ENCODE assay signal across 8 mouse cellular contexts in genomic region chr14:54892200-54892599, GRCm38 (mm10). TPM values are rescaled to one million over a fixed set of nuclear protein-coding genes. Genes with fewer than 3 reads are reported as not detected.
DNase-seq lines count a peak whose midpoint lies in the region; ATAC-seq and TF ChIP-seq lines count a peak whose summit lies in the region.

Gene Pabpn1 (plus strand): TSS chr14:54892500.

- no peaks in the 10 kb centered on the region for H3K27me3 ChIP-seq in embryonic facial prominence, embryonic 11.5 days (ENCODE audit: control insufficient read depth, insufficient read depth, low read length)
- no peaks in the 10 kb centered on the region for H3K27me3 ChIP-seq in heart, embryonic 13.5 days (replicated peaks)
- H3K27me3 ChIP-seq in myocyte (ENCODE audit: control insufficient read depth, insufficient read depth, insufficient read length): no peaks in the 10 kb centered on the region

- TF ChIP-seq POLR2A in lung, adult 2 months (IDR thresholded peaks at IDR 0.05; ENCODE audit: borderline replicate concordance, extremely low read depth, low read depth, low read length): no peak
- TF ChIP-seq POLR2A in myocyte (IDR thresholded peaks at IDR 0.05; ENCODE audit: insufficient read length, low read depth): no peak

- no peaks in the 10 kb centered on the region for H3K9me3 ChIP-seq in embryonic facial prominence, embryonic 11.5 days (replicated peaks; ENCODE audit: control insufficient read depth, low read length)
- H3K9me3 ChIP-seq in heart, embryonic 13.5 days: no peaks in the 10 kb centered on the region

- 84% methylated on average over 3 of the region's 3 CpGs for WGBS in lung, adult 2 months
- 92% methylated on average over 3 of the region's 3 CpGs for WGBS in embryonic facial prominence, embryonic 11.5 days
- 94% methylated on average over 3 of the region's 3 CpGs for WGBS in heart, embryonic 13.5 days

- peak within 1 kb of the TSS; percentile 39 for H3K4me2 ChIP-seq in embryonic facial prominence, embryonic 11.5 days (ENCODE audit: low read depth, low read length)
- H3K4me2 ChIP-seq in heart, embryonic 13.5 days: peak within 1 kb of the TSS; percentile 68
- H3K4me2 ChIP-seq in myocyte (ENCODE audit: low read depth): peak within 1 kb of the TSS; percentile 66

- TF ChIP-seq CTCF in lung, adult 2 months (IDR thresholded peaks at IDR 0.05; ENCODE audit: insufficient read depth, low read length): no peak

- peak within 1 kb of the TSS; percentile 87 for H3K4me3 ChIP-seq in lung, adult 2 months (replicated peaks; ENCODE audit: extremely low read depth, low read depth, low read length)
- peak within 1 kb of the TSS; percentile 36 for H3K4me3 ChIP-seq in embryonic facial prominence, embryonic 11.5 days (ENCODE audit: low read depth, low read length)
- peak within 1 kb of the TSS; percentile 94 for H3K4me3 ChIP-seq in heart, embryonic 13.5 days
- peak within 1 kb of the TSS; percentile 86 for H3K4me3 ChIP-seq in myocyte

- peaks cover 5% of the 10 kb centered on the region for H3K36me3 ChIP-seq in embryonic facial prominence, embryonic 11.5 days (replicated peaks; ENCODE audit: control insufficient read depth, insufficient read depth, low read depth, low read length)
- H3K36me3 ChIP-seq in heart, embryonic 13.5 days: peaks cover 23% of the 10 kb centered on the region
- H3K36me3 ChIP-seq in myocyte (ENCODE audit: control insufficient read depth, insufficient read depth): peaks cover 11% of the 10 kb centered on the region

- peak within 1 kb of the TSS; percentile 41; the same call in 1 of the 2 replicates for H3K27ac ChIP-seq in embryonic facial prominence, embryonic 11.5 days (replicated peaks; ENCODE audit: low read depth, low read length)
- peak within 1 kb of the TSS; percentile 87 for H3K27ac ChIP-seq in heart, embryonic 13.5 days (replicated peaks)

- peaks cover 26% of the 10 kb centered on the region for H3K79me2 ChIP-seq in myocyte (ENCODE audit: control insufficient read depth, insufficient read depth)

- ATAC-seq in embryonic facial prominence, embryonic 11.5 days (replicated peaks; ENCODE audit: insufficient number of reproducible peaks, low FRiP score, low TSS enrichment, low read depth): no peak
- no peak for ATAC-seq in heart, embryonic 13.5 days (ENCODE audit: extremely low read depth, insufficient number of reproducible peaks, low FRiP score, low TSS enrichment)

- peaks cover 5% of the 10 kb centered on the region for H3K4me1 ChIP-seq in lung, adult 2 months (ENCODE audit: control insufficient read depth, insufficient read depth, low read length)
- no peaks in the 10 kb centered on the region for H3K4me1 ChIP-seq in embryonic facial prominence, embryonic 11.5 days (ENCODE audit: control insufficient read depth, insufficient read depth, low read length)
- peaks cover 30% of the 10 kb centered on the region for H3K4me1 ChIP-seq in heart, embryonic 13.5 days

- peak within 1 kb of the TSS; percentile 25; the same call in 1 of the 2 replicates for H3K9ac ChIP-seq in embryonic facial prominence, embryonic 11.5 days (replicated peaks; ENCODE audit: low read length)
- H3K9ac ChIP-seq in heart, embryonic 13.5 days: peak within 1 kb of the TSS; percentile 76

- no peak for DNase-seq in lung, adult 2 months
- no peak for DNase-seq in lung, postnatal 10 days
- no peak for DNase-seq in embryonic facial prominence, embryonic 11.5 days (ENCODE audit: low spot score)
- no peak for DNase-seq in left cerebral cortex, postnatal 14 days (ENCODE audit: low spot score in 2 of 2)
- DNase-seq in cerebellum, postnatal 25 days: no peak
- DNase-seq in frontal cortex, postnatal 36 days (ENCODE audit: low spot score in 2 of 2): no peak

- no peak within 1 kb of the TSS for H3ac ChIP-seq in myocyte (ENCODE audit: control insufficient read depth, insufficient read length)

- intact Hi-C loops in left cerebral cortex, postnatal 14 days (cut with DNase I): no loop called here

TF ChIP-seq in myocyte, 11 proteins besides CTCF, POLR2A, EP300 and RAD21:
- TF ChIP-seq MYOD1 (IDR thresholded peaks at IDR 0.05; ENCODE audit: control insufficient read depth in 1 of 3, insufficient read length in 2 of 3, low read depth in 2 of 3): no peak
- no peak for TF ChIP-seq USF1 (IDR thresholded peaks at IDR 0.05; ENCODE audit: low read depth)
- no peak for TF ChIP-seq MYOG (IDR thresholded peaks at IDR 0.05; ENCODE audit: control insufficient read depth in 1 of 3, insufficient read depth in 1 of 3, insufficient read length in 2 of 3, low read depth in 2 of 3)
- no peak for TF ChIP-seq TCF12 (IDR thresholded peaks at IDR 0.05; ENCODE audit: insufficient read depth, poor library complexity, severe bottlenecking)
- TF ChIP-seq REST (IDR thresholded peaks at IDR 0.05; ENCODE audit: insufficient read depth, insufficient read length): no peak
- no peak for TF ChIP-seq SRF (IDR thresholded peaks at IDR 0.05; ENCODE audit: control insufficient read depth, insufficient read length, low read depth)
- no peak for TF ChIP-seq TCF3 (IDR thresholded peaks at IDR 0.05; ENCODE audit: insufficient read length, low read depth)
- TF ChIP-seq POLR2AphosphoS2 (IDR thresholded peaks at IDR 0.05; ENCODE audit: insufficient read length, low read depth): no peak
- no peak for TF ChIP-seq CEBPB (IDR thresholded peaks at IDR 0.05; ENCODE audit: insufficient read depth, poor library complexity, severe bottlenecking)
- no peak for TF ChIP-seq MAX (IDR thresholded peaks at IDR 0.05; ENCODE audit: low read depth)
- TF ChIP-seq E2F4 (IDR thresholded peaks at IDR 0.05; ENCODE audit: insufficient read depth): no peak

RNA-seq across cellular contexts. Expression of gene Pabpn1, which starts in this region (rescaled TPM):
- 77.5 and 112 TPM in 2 replicates for polyA plus RNA-seq in lung, adult 2 months (2012; rRNA removed)
- polyA plus RNA-seq in embryonic facial prominence, embryonic 11.5 days (2014; fragmentation: Nextera tagmentation; extraction: Ambion mirVana): 149 and 167 TPM in 2 replicates
- 72.3 and 74.0 TPM in 2 replicates for polyA plus RNA-seq in heart, embryonic 13.5 days (2015; fragmentation: Nextera tagmentation; extraction: Ambion mirVana)
- 100 to 1,000 TPM; 233 to 257 TPM for total RNA-seq in left cerebral cortex, postnatal 14 days (2021)
- polyA plus RNA-seq in myocyte (2012; fragmentation: generic; extraction: Trizol): 70.6 TPM

Comparison
In these comparisons a context has a peak if more than half of its experiments do, and no peak if none do; other contexts are left out.
1. H3K4me3 ChIP-seq: peak in every context shown above with its lines; median percentile 94 in heart, embryonic 13.5 days; 87 in lung, adult 2 months; 86 in myocyte; 36 in embryonic facial prominence, embryonic 11.5 days.